Mouse (Mus musculus): ENCODE data around the gene Tango2. TPM values are rescaled to one million over a fixed set of nuclear protein-coding genes. Genes with fewer than 3 reads are reported as not detected.

The Tango2 gene
- total RNA-seq (2021) = 100 to 1,000 TPM; 100 to 102 TPM
- long read RNA-seq, transcript Tango2-201 (9 exons, 1,622 nt) = major isoform, 25 of 158 reads
- long read RNA-seq, partial matches to known transcripts = 51 of 158 reads
- long read RNA-seq, other reads (novel, unspliced or antisense) = 81 of 158 reads

- DNase-seq (ENCODE audit: low spot score in 2 of 2) = peak; percentile 88 to 92
Measured at GRCm38 (mm10) chr16:18347931-18348600, at the start of gene Tango2, which contains the start of gene Arvcf. Gene Tango2 (minus strand): TSS chr16:18348103. Gene Arvcf (plus strand): TSS chr16:18348182.

GRCm38 (mm10) chr16:18396791-18397621 is 49.1 kb upstream of the Tango2 start:
- DNase-seq (ENCODE audit: low spot score in 2 of 2) = no peak

- DNase-seq (ENCODE audit: low spot score in 2 of 2) = peak in 1 of 2 experiments; percentile 52
Measured at GRCm38 (mm10) chr16:18396201-18396600, 48.3 kb upstream of the Tango2 start.

- no peak for DNase-seq (ENCODE audit: low spot score in 2 of 2)
Measured at GRCm38 (mm10) chr16:18395620-18396036, 47.7 kb upstream of the Tango2 start.

GRCm38 (mm10) chr16:18394777-18395619 is 47.1 kb upstream of the Tango2 start:
- no peak for DNase-seq (ENCODE audit: low spot score in 2 of 2)

GRCm38 (mm10) chr16:18394056-18394455 is 46.2 kb upstream of the Tango2 start:
- DNase-seq (ENCODE audit: low spot score in 2 of 2) = no peak

- DNase-seq (ENCODE audit: low spot score in 2 of 2) = no peak
Measured at GRCm38 (mm10) chr16:18393595-18393994, 45.7 kb upstream of the Tango2 start.

GRCm38 (mm10) chr16:18392469-18393426 is 44.8 kb upstream of the Tango2 start:
- DNase-seq (ENCODE audit: low spot score in 2 of 2) = peak; percentile 69 to 80

- DNase-seq (ENCODE audit: low spot score in 2 of 2) = peak in 1 of 2 experiments; percentile 5
Measured at GRCm38 (mm10) chr16:18391728-18392127, 43.8 kb upstream of the Tango2 start.

GRCm38 (mm10) chr16:18391127-18391526 is 43.2 kb upstream of the Tango2 start:
- no peak for DNase-seq (ENCODE audit: low spot score in 2 of 2)

GRCm38 (mm10) chr16:18390399-18390798 is 42.5 kb upstream of the Tango2 start:
- no peak for DNase-seq (ENCODE audit: low spot score in 2 of 2)

GRCm38 (mm10) chr16:18388583-18389435 is 40.9 kb upstream of the Tango2 start:
- peak; percentile 27 to 29 for DNase-seq (ENCODE audit: low spot score in 2 of 2)

- DNase-seq (ENCODE audit: low spot score in 2 of 2) = peak; percentile 23 to 35
Measured at GRCm38 (mm10) chr16:18387704-18388582, 40.0 kb upstream of the Tango2 start.

GRCm38 (mm10) chr16:18386972-18387371 is 39.1 kb upstream of the Tango2 start:
- DNase-seq (ENCODE audit: low spot score in 2 of 2) = no peak

GRCm38 (mm10) chr16:18386451-18386850 is 38.5 kb upstream of the Tango2 start:
- DNase-seq (ENCODE audit: low spot score in 2 of 2) = peak; percentile 22 to 25

- no peak for DNase-seq (ENCODE audit: low spot score in 2 of 2)
Measured at GRCm38 (mm10) chr16:18385411-18385810, 37.5 kb upstream of the Tango2 start.

- DNase-seq (ENCODE audit: low spot score in 2 of 2) = no peak
Measured at GRCm38 (mm10) chr16:18384659-18385058, 36.8 kb upstream of the Tango2 start.

- DNase-seq (ENCODE audit: low spot score in 2 of 2) = peak in 1 of 2 experiments; percentile 56
Measured at GRCm38 (mm10) chr16:18384211-18384610, 36.3 kb upstream of the Tango2 start.
